Mouse (Mus musculus) embryonic facial prominence, embryonic 11.5 days (tissue): Measurements from ENCODE around the gene Krtap9-5. TPM values are rescaled to one million over a fixed set of nuclear protein-coding genes. Genes with fewer than 3 reads are reported as not detected.

Experiments used
- ATAC-seq: fragments of 200-750 bp; cut with Nextera tagmentation; replicated peaks from 2 replicates; pipeline ENCODE4 v1.8.0; 2017; ENCODE audit warnings: low read depth; ENCODE audit not compliant: insufficient number of reproducible peaks, low FRiP score, low TSS enrichment
- DNase-seq: peaks from one replicate; pipeline ENCODE4 v3.0.0-alpha.2; 2015; ENCODE audit warnings: low spot score
- H3K27ac ChIP-seq: fragments of 300-500 bp; sonication (generic); replicated peaks from 2 replicates; pipeline ENCODE4 v1.5.1; 2014; ENCODE audit warnings: mild to moderate bottlenecking, low read depth, low read length, control low read depth
- H3K27me3 ChIP-seq: fragments of 300-500 bp; sonication (generic); 2 replicates; pipeline ENCODE4 v1.6.1; 2014; ENCODE audit warnings: mild to moderate bottlenecking, low read length, moderate library complexity, mixed read lengths; ENCODE audit not compliant: control insufficient read depth, insufficient read depth
- H3K36me3 ChIP-seq: fragments of 300-500 bp; sonication (generic); replicated peaks from 2 replicates; pipeline ENCODE4 v1.6.1; 2014; ENCODE audit warnings: low read depth, mild to moderate bottlenecking, low read length, moderate library complexity, mixed read lengths; ENCODE audit not compliant: control insufficient read depth, insufficient read depth
- H3K4me1 ChIP-seq: fragments of 300-500 bp; sonication (generic); 2 replicates; pipeline ENCODE4 v1.6.1; 2014; ENCODE audit warnings: low read length, mixed read lengths; ENCODE audit not compliant: control insufficient read depth, insufficient read depth
- H3K4me2 ChIP-seq: fragments of 300-500 bp; sonication (generic); 2 replicates; pipeline ENCODE4 v1.6.1; 2014; ENCODE audit warnings: low read depth, mild to moderate bottlenecking, control low read depth, low read length, moderate library complexity
- H3K4me3 ChIP-seq: fragments of 300-500 bp; sonication (generic); 2 replicates; pipeline ENCODE4 v1.5.1; 2014; ENCODE audit warnings: low read depth, low read length, control low read depth
- H3K9ac ChIP-seq: fragments of 300-500 bp; sonication (generic); replicated peaks from 2 replicates; pipeline ENCODE4 v1.6.1; 2014; ENCODE audit warnings: mild to moderate bottlenecking, control low read depth, low read length
- H3K9me3 ChIP-seq: fragments of 300-500 bp; sonication (generic); replicated peaks from 2 replicates; pipeline ENCODE4 v1.6.1; 2016; ENCODE audit warnings: mild to moderate bottlenecking, low read length, inconsistent platforms, mixed read lengths; ENCODE audit not compliant: control insufficient read depth
- WGBS: fragments of 180-500 bp; shearing (Covaris S2); extraction: QIAGEN DNeasy Blood & Tissue Kit; methylation state at CpG from one replicate; pipeline ENCODE4 v1.1.7; 2014; 5-methylcytosine and 5-hydroxymethylcytosine counted together
- polyA plus RNA-seq: library from polyadenylated mRNA; unstranded; fragments of >200 nt; fragmentation: Nextera tagmentation; extraction: Ambion mirVana; gene quantifications from 2 replicates; pipeline ENCODE4 v1.2.1, GENCODE M21; 2014

Gene Krtap9-5
- polyA plus RNA-seq, 1 experiment from 2014 or later = not detected

GRCm38 (mm10) chr11:99982731-99983130, 34.5 kb downstream of the Krtap9-5 start:
- Histone ChIP-seq H3K27ac (no peak overlapping the region), H3K4me2 (no peak overlapping the region), H3K4me3 (no peak overlapping the region), H3K4me1 (no peaks in the 10 kb centered on the region), H3K36me3 (no peaks in the 10 kb centered on the region), H3K9ac (no peak overlapping the region), H3K9me3 (no peaks in the 10 kb centered on the region), H3K27me3 (no peaks in the 10 kb centered on the region)
- WGBS = 87% methylated on average over 9 of the region's 9 CpGs
- DNase-seq (no peak), ATAC-seq (no peak)

DNA sequence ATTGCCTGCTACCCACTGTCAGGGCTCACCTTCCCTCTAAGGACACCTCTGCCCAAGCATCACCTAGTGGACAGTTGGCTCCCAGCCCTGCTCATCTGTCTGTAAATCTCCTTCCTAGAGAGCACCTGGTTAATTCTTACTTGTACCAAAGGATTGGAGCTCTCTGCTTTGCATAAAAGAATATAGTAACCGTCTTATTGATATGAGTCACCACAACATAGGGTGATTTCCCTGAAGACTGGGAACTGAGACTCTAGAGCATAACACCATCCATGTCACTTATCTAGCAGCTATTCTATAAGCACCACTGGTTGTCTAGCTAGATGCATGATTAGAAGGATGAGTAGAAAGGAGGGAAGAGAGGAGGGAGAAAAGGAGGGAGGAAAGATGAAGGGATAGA, 35.2 kb downstream of the Krtap9-5 start:
- H3K4me1 ChIP-seq = no peaks in the 10 kb centered on the region
- no peak overlapping the region for H3K9ac ChIP-seq
- DNase-seq (no peak), ATAC-seq (no peak)
- no peaks in the 10 kb centered on the region for H3K9me3 ChIP-seq
- H3K4me2 ChIP-seq = no peak overlapping the region
- H3K36me3 ChIP-seq = no peaks in the 10 kb centered on the region
- H3K27me3 ChIP-seq = no peaks in the 10 kb centered on the region
- H3K4me3 ChIP-seq = no peak overlapping the region
- WGBS = 93% methylated on average over 1 of the region's 1 CpGs
- no peak overlapping the region for H3K27ac ChIP-seq

DNA sequence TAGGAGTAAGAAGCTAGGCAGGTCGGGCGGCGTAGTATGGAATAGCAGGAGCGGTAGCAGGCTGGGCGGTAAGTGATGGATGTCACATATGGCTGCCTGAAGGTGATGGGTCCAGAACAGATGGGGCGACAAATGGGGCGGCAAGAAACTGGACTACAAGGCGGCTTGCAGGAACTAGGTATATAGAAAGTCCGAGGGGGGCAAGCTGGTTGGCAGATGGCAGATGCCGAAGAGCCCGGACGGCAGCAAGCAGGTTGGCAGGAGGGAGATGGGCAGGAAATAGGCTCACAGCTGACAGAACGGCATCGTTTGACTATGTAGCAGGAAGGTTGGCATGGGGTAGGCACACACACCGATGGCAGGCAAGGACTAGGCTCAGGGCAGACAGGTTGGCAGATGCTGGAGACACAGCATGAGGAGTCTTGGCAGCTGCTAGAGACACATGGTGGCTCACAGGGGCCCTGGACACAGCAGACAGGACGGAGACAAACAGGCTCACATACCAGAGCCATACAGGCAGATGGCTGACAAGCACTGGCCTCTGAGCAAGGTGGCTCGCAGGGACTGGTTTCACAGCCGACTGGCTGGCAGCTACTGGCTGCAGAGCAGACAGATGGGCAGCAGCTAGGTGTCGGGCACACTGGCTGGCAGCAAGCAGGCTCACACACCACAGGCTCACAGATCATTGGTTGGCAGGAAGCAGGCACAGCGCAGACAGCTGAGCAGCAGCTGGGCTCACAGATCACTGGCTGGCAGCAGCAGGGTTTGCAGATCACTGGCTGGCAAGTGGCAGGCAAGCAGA, 37.2 kb downstream of the Krtap9-5 start:
- Histone ChIP-seq H3K9ac (no peak overlapping the region), H3K9me3 (no peaks in the 10 kb centered on the region), H3K4me3 (no peak overlapping the region), H3K27me3 (no peaks in the 10 kb centered on the region), H3K27ac (no peak overlapping the region), H3K4me2 (no peak overlapping the region), H3K36me3 (no peaks in the 10 kb centered on the region), H3K4me1 (no peaks in the 10 kb centered on the region)
- no peak for DNase-seq
- 85% methylated on average over 20 of the region's 20 CpGs for WGBS
- ATAC-seq = no peak

DNA sequence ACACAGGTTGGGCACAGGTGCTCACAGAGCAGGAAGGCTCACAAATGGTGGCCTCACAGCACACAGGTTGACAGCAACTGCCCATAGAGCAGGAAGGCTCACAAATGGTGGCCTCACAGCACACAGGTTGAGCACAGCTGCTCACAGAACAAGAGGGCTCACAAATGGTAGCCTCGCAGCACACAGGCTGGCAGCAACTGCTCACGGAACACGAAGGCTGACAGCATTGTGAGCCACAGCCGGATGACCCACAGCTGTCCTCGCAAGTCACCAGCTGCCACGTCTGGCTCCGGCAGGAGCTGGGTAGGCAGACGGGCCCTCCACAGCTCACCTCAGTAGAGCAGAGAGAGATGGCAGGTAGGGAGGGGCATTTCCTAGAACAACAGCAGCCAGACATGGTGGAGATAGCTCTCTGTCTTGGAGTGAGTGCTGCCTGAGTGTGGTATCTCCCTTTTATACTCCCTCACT, 37.9 kb downstream of the Krtap9-5 start, which contains the start of gene Krtap16-1:
Gene Krtap16-1 (minus strand): TSS at position 418 of the 468 bp plus-strand sequence.
- Histone ChIP-seq H3K9ac (no peak within 1 kb of the TSS), H3K4me3 (no peak within 1 kb of the TSS), H3K4me1 (no peaks in the 10 kb centered on the region), H3K36me3 (no peaks in the 10 kb centered on the region), H3K9me3 (no peaks in the 10 kb centered on the region), H3K4me2 (no peak within 1 kb of the TSS), H3K27ac (no peak within 1 kb of the TSS), H3K27me3 (no peaks in the 10 kb centered on the region)
- DNase-seq (no peak), ATAC-seq (no peak)
- WGBS = 80% methylated on average over 8 of the region's 8 CpGs

GRCm38 (mm10) chr11:99988530-99988929, 40.3 kb downstream of the Krtap9-5 start:
- no peak overlapping the region for H3K27ac ChIP-seq
- no peaks in the 10 kb centered on the region for H3K9me3 ChIP-seq
- H3K9ac ChIP-seq = no peak overlapping the region
- DNase-seq (no peak), ATAC-seq (no peak)
- no peak overlapping the region for H3K4me3 ChIP-seq
- no peaks in the 10 kb centered on the region for H3K36me3 ChIP-seq
- H3K4me2 ChIP-seq = no peak overlapping the region
- H3K4me1 ChIP-seq = no peaks in the 10 kb centered on the region
- no peaks in the 10 kb centered on the region for H3K27me3 ChIP-seq
- WGBS = 91% methylated on average over 3 of the region's 3 CpGs

DNA sequence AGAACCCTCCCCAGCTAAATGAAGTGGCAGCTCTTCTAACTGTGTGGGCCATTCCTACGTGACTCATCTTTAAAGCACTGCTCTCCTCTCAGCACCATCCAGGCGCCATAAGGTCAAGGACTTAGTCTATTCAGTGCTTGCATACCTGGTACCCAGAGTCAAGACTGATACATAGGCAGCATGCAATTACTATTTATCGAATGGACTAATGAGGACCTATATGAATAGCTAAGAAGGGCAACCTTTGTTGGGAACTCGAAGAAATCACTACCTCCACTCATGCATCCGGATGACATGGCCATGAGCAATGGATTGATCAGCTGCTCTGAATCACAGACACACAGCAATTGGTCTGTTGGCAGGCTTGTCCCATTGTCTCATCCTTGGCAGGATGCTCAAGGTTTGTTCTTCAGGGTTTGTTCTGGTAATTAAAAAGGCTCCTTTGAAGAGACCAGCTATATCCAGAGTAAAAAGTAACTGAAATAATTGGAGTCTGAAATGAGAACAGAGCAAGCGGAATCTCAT, 41.7 kb downstream of the Krtap9-5 start:
- Histone ChIP-seq H3K9me3 (no peaks in the 10 kb centered on the region), H3K36me3 (no peaks in the 10 kb centered on the region), H3K27me3 (0 out of 2 replicates have a peak, but pooled peaks cover 2% of the 10 kb centered on the region), H3K9ac (no peak overlapping the region), H3K4me2 (no peak overlapping the region), H3K4me3 (no peak overlapping the region), H3K27ac (no peak overlapping the region), H3K4me1 (no peaks in the 10 kb centered on the region)
- no peak for DNase-seq
- ATAC-seq = no peak
- WGBS = 86% methylated on average over 6 of the region's 6 CpGs

DNA sequence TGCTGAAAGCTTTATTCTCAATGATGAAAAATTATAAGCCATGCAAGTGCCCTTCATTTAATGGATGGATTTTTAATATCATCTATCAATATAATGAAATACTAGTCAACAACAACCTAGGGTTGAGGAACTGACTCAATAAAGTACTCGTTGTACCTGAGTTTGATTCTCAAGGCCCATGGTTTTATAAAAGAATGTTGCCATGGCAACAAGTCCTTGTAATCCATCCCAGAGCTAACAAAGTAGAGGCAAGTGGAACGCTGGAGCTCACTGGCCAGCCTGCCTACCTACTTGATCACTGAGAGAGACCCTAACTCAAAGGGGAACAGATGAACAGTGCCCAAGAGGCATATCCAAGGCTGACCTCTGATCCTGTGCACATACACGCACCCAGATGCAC, 42.3 kb downstream of the Krtap9-5 start:
- H3K9ac ChIP-seq = no peak overlapping the region
- H3K9me3 ChIP-seq = no peaks in the 10 kb centered on the region
- H3K4me1 ChIP-seq = no peaks in the 10 kb centered on the region
- no peak overlapping the region for H3K4me2 ChIP-seq
- ATAC-seq (no peak), DNase-seq (no peak)
- 81% methylated on average over 3 of the region's 3 CpGs for WGBS
- no peaks in the 10 kb centered on the region for H3K36me3 ChIP-seq
- H3K4me3 ChIP-seq = no peak overlapping the region
- H3K27me3 ChIP-seq = 0 out of 2 replicates have a peak, but pooled peaks cover 2% of the 10 kb centered on the region
- no peak overlapping the region for H3K27ac ChIP-seq
